Mouse (Mus musculus): Measurements from ENCODE around the gene Nfic. TPM values are rescaled to one million over a fixed set of nuclear protein-coding genes. Genes with fewer than 3 reads are reported as not detected.

The Nfic gene
- polyA plus RNA-seq (2011; ENCODE audit: insufficient read depth, insufficient read length, low read depth, missing spikeins) = 6.1 and 7.2 TPM in 2 replicates

DNA sequence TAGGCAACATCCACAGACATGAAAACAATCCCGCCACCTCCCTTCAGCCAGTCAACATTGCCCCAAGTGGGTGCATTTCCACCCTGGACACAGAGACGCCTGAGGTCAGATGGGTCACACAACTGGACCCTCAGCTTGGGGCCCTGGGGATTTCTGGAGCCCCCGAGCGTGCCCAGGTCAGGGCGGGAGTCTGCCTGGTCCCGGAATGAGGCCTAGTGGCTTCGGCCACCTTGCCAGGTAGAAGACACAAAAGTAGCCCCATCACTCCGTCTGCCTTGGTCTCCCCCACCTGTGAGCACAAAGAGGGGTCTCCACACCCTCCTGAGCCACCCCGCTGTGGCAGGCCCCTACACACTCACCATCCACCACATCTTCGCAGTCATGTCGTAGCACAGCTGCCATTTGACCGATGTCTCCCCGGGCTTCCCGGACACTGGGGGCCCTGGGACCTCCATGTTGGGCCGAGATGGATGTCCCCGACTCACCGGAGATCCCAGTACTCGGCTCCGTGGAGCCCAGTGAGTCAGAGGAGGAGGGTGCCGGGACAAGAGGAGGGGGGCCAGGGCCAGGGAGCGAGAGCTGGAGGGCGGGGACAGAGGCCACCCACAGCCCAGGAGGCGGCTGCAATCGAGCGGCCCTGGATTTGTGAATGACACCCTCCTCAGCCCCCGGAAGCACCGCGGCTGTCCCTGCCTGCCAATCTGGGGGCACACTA is at the start of gene Nfic:
Gene Nfic, minus strand, starts transcription at position 455 of the 715 bp plus-strand sequence.
- H3K27me3 ChIP-seq (ENCODE audit: control insufficient read depth, insufficient read depth, low read length, poor library complexity, severe bottlenecking) = no peaks in the 10 kb centered on the region
- H3K9ac ChIP-seq (ENCODE audit: low read depth, poor library complexity, severe bottlenecking) = peak within 1 kb of the TSS; percentile 45; the same call in 1 of the 2 replicates
- H3K27ac ChIP-seq (ENCODE audit: insufficient read depth, low read length) = no peak within 1 kb of the TSS
- H3K9me3 ChIP-seq (replicated peaks; ENCODE audit: control insufficient read depth, insufficient read depth, low read length, poor library complexity, severe bottlenecking) = no peaks in the 10 kb centered on the region
- no peaks in the 10 kb centered on the region for H3K36me3 ChIP-seq (ENCODE audit: control insufficient read depth, insufficient read depth, low read length, poor library complexity, severe bottlenecking)
- H3K4me1 ChIP-seq (ENCODE audit: control insufficient read depth, insufficient read depth, low read length) = no peaks in the 10 kb centered on the region
- no peak for TF ChIP-seq POLR2A (IDR thresholded peaks at IDR 0.05; ENCODE audit: insufficient read depth, low read length)
- no peak for TF ChIP-seq EP300 (IDR thresholded peaks at IDR 0.05; ENCODE audit: insufficient read depth, low read depth, low read length)
- no peak for TF ChIP-seq CTCF (IDR thresholded peaks at IDR 0.05; ENCODE audit: low read depth, low read length)
- peak within 1 kb of the TSS; percentile 23; the same call in 1 of the 2 replicates for H3K4me3 ChIP-seq (ENCODE audit: low read depth, low read length)

DNA sequence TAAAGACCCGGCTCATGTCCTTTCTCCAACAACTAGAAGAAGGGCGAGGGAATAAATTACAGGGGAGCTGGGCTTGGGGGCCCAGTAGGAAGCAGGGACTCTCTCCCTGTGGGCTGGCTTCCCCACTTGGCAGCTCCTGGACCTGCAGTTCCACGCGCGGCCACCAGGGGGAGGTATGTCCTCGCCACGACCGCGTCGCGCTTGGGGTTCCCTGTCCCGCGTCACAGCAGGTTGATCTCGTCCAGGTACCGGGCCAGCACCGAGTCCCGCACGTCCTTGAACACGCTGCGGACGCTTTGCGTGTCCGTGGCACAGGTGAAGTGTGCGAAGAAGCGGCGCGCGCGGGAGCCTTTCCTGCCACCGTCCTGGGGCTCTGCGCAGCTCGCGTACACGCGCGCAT is 47.2 kb upstream of the Nfic start:
- no peaks in the 10 kb centered on the region; the same call in 1 of the 2 replicates for H3K36me3 ChIP-seq (ENCODE audit: control insufficient read depth, insufficient read depth, low read length, poor library complexity, severe bottlenecking)
- no peaks in the 10 kb centered on the region for H3K9me3 ChIP-seq (replicated peaks; ENCODE audit: control insufficient read depth, insufficient read depth, low read length, poor library complexity, severe bottlenecking)
- TF ChIP-seq CTCF (IDR thresholded peaks at IDR 0.05; ENCODE audit: low read depth, low read length) = peak; percentile 95
- TF ChIP-seq EP300 (IDR thresholded peaks at IDR 0.05; ENCODE audit: insufficient read depth, low read depth, low read length) = no peak
- H3K27me3 ChIP-seq (ENCODE audit: control insufficient read depth, insufficient read depth, low read length, poor library complexity, severe bottlenecking) = no peaks in the 10 kb centered on the region
- H3K4me1 ChIP-seq (ENCODE audit: control insufficient read depth, insufficient read depth, low read length) = peaks cover 3% of the 10 kb centered on the region
- peak overlapping the region; percentile 56 for H3K4me3 ChIP-seq (ENCODE audit: low read depth, low read length)
- peak overlapping the region; percentile 39 for H3K9ac ChIP-seq (ENCODE audit: low read depth, poor library complexity, severe bottlenecking)
- no peak overlapping the region for H3K27ac ChIP-seq (ENCODE audit: insufficient read depth, low read length)

DNA sequence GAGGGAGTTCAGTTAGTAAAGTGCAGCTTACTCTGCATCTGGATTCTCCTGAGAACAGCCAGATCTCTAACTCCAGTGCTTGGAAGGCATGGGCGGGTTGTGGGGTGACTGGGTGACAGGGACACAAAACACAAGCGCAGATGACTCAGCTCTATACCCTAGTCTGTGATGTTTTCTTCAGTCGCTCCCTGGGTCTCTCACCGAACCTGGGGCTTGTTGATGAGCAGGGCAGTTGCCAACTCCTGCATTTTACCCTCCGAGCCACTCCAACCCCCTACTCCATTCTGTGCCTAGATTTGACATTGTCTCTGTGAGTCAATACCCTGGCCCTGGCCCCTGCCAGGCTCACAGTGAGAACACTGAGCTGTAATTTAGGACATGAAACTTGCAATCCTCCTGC is 46.4 kb upstream of the Nfic start:
- H3K27me3 ChIP-seq (ENCODE audit: control insufficient read depth, insufficient read depth, low read length, poor library complexity, severe bottlenecking) = no peaks in the 10 kb centered on the region
- no peak overlapping the region for H3K4me3 ChIP-seq (ENCODE audit: low read depth, low read length)
- no peaks in the 10 kb centered on the region for H3K9me3 ChIP-seq (replicated peaks; ENCODE audit: control insufficient read depth, insufficient read depth, low read length, poor library complexity, severe bottlenecking)
- H3K36me3 ChIP-seq (ENCODE audit: control insufficient read depth, insufficient read depth, low read length, poor library complexity, severe bottlenecking) = no peaks in the 10 kb centered on the region; the same call in 1 of the 2 replicates
- H3K4me1 ChIP-seq (ENCODE audit: control insufficient read depth, insufficient read depth, low read length) = peaks cover 3% of the 10 kb centered on the region
- H3K9ac ChIP-seq (ENCODE audit: low read depth, poor library complexity, severe bottlenecking) = no peak overlapping the region
- TF ChIP-seq POLR2A (IDR thresholded peaks at IDR 0.05; ENCODE audit: insufficient read depth, low read length) (no peak), CTCF (IDR thresholded peaks at IDR 0.05; ENCODE audit: low read depth, low read length) (no peak), EP300 (IDR thresholded peaks at IDR 0.05; ENCODE audit: insufficient read depth, low read depth, low read length) (no peak)
- no peak overlapping the region for H3K27ac ChIP-seq (ENCODE audit: insufficient read depth, low read length)

DNA sequence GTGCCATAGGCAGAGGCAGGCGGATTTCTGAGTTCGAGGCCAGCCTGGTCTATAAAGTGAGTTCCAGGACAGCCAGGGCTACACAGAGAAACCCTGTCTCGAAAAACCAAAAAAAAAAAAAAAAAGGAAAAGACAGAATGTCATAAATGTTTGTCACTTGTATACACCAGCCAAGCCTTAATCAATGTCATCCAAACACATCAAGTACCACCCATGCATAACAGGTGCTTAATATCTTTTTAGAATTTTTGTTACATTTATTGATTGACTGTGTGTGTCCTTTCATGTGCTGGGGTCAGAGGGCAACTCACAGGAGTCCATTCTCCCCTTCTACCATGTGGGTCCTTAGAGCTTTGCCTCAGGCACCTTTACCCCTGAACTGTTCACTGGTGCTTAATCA is 44.6 kb upstream of the Nfic start, which contains the start of gene S1pr4:
Gene S1pr4, minus strand, starts transcription at position 101 of the 400 bp plus-strand sequence.
- H3K27ac ChIP-seq (ENCODE audit: insufficient read depth, low read length) = no peak within 1 kb of the TSS
- TF ChIP-seq EP300 (IDR thresholded peaks at IDR 0.05; ENCODE audit: insufficient read depth, low read depth, low read length) = no peak
- no peak for TF ChIP-seq POLR2A (IDR thresholded peaks at IDR 0.05; ENCODE audit: insufficient read depth, low read length)
- no peak for TF ChIP-seq CTCF (IDR thresholded peaks at IDR 0.05; ENCODE audit: low read depth, low read length)
- H3K4me3 ChIP-seq (ENCODE audit: low read depth, low read length) = peak within 1 kb of the TSS; percentile 41
- no peaks in the 10 kb centered on the region for H3K9me3 ChIP-seq (replicated peaks; ENCODE audit: control insufficient read depth, insufficient read depth, low read length, poor library complexity, severe bottlenecking)
- peaks cover 1% of the 10 kb centered on the region for H3K4me1 ChIP-seq (ENCODE audit: control insufficient read depth, insufficient read depth, low read length)
- H3K27me3 ChIP-seq (ENCODE audit: control insufficient read depth, insufficient read depth, low read length, poor library complexity, severe bottlenecking) = no peaks in the 10 kb centered on the region
- H3K36me3 ChIP-seq (ENCODE audit: control insufficient read depth, insufficient read depth, low read length, poor library complexity, severe bottlenecking) = no peaks in the 10 kb centered on the region; the same call in 1 of the 2 replicates
- 0 out of 2 replicates have a peak within 1 kb of the TSS, but pooled peaks have one; percentile 0 for H3K9ac ChIP-seq (ENCODE audit: low read depth, poor library complexity, severe bottlenecking)

DNA sequence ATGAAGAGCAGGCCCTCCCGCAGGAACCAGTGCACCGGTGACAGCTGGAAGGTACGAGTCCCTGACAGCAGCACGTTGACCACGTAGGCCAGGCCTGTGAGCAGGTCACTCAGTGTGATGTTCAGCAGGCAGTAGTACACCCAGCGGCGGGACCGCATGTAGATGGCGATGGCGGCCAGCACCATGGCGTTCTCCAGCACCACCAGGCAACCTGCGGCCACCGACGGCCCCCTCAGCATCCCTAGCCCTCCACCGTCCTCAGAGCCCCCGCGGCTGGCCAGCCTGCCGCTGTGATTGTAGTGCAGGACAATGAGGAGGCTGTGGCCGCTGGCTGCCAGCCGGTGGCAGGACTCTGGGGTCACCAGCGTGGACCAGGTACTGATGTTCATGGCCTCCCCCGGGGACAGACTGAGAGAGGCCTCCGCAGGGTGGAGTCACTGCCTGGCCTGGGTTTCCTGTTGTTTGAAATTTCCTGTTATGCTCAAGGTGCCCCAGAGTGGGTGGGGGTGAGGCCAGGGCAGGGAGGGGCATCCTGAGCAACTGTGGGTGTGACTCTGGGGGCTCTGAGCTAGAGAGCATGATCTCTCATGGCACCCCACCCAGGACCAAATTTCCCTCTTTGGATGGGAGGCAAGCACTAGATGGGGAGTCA is 43.9 kb upstream of the Nfic start:
- Histone ChIP-seq H3K4me3 (ENCODE audit: low read depth, low read length) (peak overlapping the region; percentile 41), H3K9me3 (replicated peaks; ENCODE audit: control insufficient read depth, insufficient read depth, low read length, poor library complexity, severe bottlenecking) (no peaks in the 10 kb centered on the region), H3K36me3 (ENCODE audit: control insufficient read depth, insufficient read depth, low read length, poor library complexity, severe bottlenecking) (no peaks in the 10 kb centered on the region; the same call in 1 of the 2 replicates), H3K9ac (ENCODE audit: low read depth, poor library complexity, severe bottlenecking) (0 out of 2 replicates have a peak overlapping the region, but pooled peaks have one; percentile 0), H3K27ac (ENCODE audit: insufficient read depth, low read length) (no peak overlapping the region), H3K4me1 (ENCODE audit: control insufficient read depth, insufficient read depth, low read length) (peaks cover 3% of the 10 kb centered on the region), H3K27me3 (ENCODE audit: control insufficient read depth, insufficient read depth, low read length, poor library complexity, severe bottlenecking) (no peaks in the 10 kb centered on the region)
- TF ChIP-seq POLR2A (IDR thresholded peaks at IDR 0.05; ENCODE audit: insufficient read depth, low read length) (no peak), EP300 (IDR thresholded peaks at IDR 0.05; ENCODE audit: insufficient read depth, low read depth, low read length) (no peak), CTCF (IDR thresholded peaks at IDR 0.05; ENCODE audit: low read depth, low read length) (no peak)

All from ES-Bruce4 (cell line).